Mouse (Mus musculus): Measurements from ENCODE around the gene Tnfsf14.

Gene Tnfsf14

DNA sequence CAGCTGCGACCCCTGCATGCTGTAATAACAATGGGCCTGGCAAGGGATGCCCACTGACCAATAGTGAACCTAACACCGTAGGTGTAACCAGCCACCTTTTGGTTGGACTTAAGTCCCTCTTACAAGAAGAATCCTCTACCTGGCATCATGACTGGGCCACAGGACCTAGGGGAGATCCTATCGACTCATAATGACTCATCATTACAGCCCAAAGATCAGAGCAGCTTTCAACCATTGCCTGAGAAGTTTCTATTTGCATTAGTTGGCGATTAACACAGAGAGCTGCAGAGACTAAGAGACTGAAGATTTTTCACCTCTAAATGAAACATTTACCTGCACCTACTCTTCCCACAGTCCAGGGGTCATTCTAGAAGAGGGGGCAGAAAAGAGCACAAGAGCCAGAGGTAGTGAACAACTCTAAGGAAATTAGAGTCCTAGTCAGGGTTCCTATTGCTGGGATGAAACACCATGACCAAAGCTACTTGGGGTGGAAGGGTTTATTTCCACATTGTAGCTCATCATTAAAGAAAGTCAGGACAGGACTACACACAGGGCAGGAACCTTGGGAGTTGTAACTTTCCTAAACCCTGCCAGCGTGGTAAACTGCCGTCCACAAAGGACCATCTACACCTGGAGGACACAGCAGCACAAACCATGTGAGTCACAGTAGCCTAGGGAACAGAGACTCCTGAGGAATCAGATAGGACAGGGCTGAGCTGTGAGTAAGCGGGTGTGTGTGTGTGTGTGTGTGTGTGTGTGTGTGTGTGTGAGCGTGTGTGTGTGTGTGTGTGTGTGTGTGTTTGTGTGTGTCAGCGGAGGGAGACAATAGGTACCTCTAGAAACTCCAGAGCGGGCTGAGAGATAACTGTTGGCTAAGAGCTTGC, 8.1 kb upstream of the Tnfsf14 start:
- CTCF ChIA-PET, result no interaction called here

DNA sequence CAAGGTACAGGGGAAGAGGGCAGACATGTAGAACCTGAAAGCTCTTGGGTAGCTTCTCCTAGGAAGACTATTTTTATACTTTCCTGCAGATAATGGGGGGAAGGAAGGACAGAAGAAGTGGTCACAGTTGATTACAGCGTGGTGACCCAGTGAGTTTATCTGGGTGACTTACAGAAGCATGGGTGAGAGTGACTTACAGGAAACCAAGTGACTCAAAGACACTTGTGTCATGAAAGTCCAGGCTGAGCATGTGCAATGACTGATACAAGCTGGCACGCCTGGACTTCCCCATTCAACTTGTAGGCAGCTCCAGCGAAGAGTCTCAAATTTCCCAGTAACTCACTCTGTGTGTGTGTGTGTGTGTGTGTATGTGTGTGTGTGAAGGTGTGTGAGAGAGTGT, 4.3 kb upstream of the Tnfsf14 start:
- CTCF ChIA-PET, result no interaction called here

DNA sequence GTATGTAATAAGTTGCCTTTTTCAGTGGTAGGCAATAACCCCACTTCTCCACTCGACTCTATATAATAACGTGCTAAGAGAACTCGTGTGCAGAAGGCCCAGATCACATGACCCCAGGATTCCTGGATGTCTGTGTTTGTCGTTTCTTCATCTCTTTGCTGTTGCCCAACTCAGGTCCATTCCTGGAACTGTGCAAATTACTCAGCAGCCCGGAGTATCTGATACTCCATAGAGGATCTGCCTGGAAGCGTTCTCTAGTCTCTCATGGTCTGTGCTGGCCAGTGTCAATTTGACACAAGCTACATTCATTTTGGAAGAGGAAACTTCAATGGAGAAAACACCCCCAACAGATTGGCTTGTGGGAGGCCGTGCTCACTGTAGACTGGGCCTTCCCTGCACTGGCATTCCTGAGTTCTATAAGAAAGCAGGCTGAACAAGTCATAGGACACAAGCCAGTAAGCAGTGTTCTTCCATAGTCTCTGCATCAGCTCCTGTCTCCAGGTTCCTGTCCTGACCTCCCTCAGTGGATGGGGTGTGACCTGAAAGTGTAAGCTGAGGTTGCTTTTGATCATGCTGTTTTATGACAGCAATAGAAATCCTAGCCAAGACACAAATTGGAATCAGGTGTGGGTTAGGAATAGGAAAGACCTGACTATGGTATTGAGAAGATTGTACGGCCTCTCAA, 1.5 kb upstream of the Tnfsf14 start:
- CTCF ChIA-PET, result interaction anchor here (0.6 kb wide), 1 partner anchor 58 kb away, joined by 3 read pairs; no protein-coding TSS in a partner anchor

DNA sequence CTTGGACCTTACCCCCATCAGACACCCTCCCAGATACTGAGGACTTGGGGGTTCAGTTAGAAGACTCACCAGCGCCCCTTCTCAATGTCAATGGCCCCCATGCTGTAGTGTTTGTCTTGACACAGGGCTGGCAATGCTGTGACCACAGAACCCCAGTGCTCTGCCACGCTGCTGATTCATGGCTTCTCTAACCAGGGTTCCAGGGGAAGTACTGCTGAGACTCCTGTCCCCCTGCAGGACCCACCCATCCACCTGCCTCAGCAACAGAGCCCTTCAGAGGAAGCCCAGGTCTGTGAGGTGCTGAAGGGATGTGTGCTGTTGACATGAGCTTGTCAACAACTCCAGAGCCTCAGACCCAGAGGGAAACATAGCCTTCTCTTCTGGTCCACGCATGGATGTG, 794 bp upstream of the Tnfsf14 start:
- CTCF ChIA-PET, result interaction anchor here (0.6 kb wide), 2 partner anchors 14 to 58 kb away, joined by 3 to 8 read pairs; no protein-coding TSS in a partner anchor

DNA sequence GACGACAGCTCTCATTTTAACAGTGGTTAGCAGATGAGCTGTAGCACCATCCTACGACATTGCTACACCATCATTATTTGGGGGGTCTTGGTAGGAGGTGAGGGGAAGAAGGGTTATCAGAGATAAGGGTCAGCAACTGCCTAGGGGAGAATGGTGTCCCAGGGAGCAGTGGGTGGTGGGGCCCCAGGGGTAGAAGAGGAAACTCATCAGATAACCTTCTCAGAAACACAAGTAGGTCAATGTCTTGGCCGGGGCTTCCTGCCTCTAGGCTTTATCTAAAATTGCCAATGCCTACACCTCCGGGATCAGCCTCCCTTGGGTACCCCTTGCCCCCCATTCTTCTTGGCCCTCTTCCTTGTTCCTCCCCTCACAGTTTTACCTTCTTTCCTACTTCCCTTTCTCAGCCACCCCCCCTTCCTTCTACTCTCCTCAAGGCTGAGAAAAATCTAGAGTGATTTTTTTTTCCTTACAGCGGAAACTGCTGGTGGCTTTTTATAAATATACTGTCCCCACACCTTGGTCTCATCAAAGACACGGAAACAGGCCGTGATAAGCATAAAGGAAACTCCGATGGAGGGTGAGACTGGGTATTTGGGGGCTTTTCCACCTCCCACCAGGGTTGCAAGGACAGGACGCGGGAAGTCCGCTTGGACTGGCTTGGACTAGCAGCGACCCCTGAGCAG, 5.3 kb downstream of the Tnfsf14 start:
- CTCF ChIA-PET, result no interaction called here

DNA sequence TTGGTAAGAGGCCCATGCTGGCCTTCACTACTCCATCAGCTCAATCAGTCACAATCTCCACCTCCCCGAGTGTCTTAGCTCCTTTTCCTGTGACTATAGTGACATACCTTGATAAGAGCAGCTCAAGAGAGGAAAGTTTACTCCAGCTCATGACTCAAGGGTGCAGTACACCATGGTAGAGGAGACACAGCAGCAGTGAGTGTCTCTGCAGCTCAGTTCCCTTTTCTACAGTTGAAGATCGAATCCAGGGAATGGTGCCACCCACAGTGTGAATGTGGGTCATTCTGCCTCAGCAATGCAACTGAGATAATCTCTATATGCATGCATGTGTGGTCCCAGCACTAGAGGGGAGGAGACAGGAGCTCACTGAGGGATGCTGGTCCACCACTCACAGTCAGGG, 8.3 kb downstream of the Tnfsf14 start:
- CTCF ChIA-PET, result interaction anchor here (0.7 kb wide), 1 partner anchor 375 kb away, joined by 4 read pairs; no protein-coding TSS in a partner anchor

DNA sequence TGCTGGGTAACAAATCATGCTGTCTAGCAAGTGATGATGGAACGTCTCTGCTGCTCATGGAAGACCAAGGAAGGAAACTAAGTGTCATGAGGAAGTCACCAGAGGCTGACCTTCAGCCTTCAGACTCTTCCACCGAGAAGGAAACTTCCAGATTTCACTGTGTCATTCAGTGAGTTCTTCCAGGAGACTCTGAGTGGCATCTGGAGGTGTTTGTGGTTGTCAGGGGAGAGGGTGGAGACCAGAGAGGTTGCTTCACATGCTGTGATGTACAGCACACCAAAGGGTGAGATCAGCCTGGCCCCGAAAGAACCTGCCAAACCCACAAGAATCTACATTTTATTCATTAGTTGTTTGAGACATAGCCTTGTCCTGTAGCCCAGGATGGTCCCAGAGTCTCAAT, 11.1 kb downstream of the Tnfsf14 start:
- CTCF ChIA-PET, result no interaction called here

DNA sequence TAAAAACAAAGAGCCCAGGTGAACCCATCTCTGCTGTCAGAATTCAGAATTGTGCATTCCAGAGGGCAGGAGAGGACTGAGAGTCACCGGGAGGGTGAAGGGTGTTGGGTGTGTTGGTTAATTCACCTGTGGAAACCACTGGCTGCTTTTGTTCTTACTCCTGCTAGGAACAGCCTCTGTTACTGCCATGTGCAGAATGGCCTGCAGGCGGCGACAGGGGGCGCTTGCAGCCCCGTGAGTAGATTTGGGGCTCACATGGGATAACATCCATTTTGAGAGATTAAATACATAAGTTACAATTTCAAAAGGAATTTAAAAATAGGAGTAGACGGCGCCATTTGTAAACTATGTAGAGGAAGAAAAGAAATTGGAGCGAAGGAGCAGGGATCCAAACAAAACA, 13.6 kb downstream of the Tnfsf14 start:
- CTCF ChIA-PET, result no interaction called here

DNA sequence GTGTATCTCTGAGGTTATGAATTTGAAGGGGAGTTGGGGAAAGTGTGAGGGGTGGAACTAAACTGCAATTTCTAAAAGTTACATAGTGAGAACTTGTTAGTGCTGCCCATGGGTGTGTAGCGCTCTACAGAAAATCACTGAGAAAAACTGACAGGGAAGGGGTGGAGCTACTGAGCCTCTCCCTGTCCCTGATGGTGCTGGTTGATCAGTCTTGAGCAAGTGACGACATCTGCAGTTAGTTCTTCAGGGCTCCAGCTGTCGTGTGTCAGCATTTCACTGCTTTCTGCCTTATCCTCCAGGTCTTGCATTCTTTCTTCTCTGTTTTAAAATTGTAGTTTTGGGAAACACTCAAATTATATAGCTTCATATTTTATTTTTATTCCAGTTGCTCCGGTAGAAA, 20.6 kb downstream of the Tnfsf14 start:
- CTCF ChIA-PET, result interaction anchor here (0.6 kb wide), 1 partner anchor 306 kb away, joined by 3 read pairs; no protein-coding TSS in a partner anchor

DNA sequence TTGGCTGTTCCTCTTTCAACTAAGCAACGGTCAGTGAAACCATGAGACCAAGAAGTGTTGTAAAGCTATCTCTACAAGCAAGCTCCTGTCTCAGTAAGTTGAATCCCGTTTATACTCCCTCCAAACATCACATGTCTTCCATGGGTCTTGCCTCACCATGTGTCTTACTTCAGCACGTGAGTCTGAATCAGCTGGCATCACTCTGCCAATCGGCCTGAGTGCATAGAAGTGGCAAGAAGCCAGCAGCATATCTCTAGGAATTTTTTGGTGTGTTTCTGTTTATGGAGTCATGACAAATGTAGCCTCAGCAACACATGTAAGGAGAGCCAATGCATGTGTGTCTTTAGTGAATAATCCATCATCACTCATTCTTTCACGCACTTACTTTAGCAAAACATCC, 21.6 kb downstream of the Tnfsf14 start:
- CTCF ChIA-PET, result no interaction called here

DNA sequence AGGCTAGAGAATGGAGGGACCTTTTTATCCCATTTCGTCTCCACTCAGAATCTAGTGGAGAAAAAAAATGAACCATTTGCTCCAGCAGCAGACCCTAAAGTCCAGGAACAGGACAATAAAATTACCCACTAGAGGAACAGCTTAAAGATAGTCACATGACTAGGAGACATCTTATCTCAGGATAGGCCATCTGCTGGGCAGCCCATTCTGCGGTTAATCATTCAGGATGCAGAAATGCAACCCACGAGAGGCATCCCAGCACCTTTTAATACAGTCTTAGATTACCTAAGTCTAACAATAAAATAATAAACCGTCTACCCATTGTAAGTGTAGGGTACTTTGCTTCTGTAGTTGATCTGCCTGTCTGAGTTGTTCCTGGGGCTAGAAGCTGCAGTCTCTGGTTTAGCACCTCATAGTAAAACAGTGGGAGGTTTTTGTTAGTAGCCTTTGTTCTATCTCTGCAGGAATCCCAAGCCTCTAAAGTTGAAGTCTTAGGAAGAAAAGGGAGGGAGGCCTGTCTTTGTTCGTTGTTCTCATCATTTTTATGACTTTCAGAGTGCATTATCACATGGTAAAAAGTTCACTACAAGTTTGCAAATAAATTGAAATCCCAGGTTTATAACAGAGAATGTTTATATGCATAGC, 23.2 kb downstream of the Tnfsf14 start:
- CTCF ChIA-PET, result interaction anchor here (0.6 to 1.2 kb wide), 2 partner anchors 19 to 20 kb away, joined by 3 to 4 read pairs; no protein-coding TSS in a partner anchor

DNA sequence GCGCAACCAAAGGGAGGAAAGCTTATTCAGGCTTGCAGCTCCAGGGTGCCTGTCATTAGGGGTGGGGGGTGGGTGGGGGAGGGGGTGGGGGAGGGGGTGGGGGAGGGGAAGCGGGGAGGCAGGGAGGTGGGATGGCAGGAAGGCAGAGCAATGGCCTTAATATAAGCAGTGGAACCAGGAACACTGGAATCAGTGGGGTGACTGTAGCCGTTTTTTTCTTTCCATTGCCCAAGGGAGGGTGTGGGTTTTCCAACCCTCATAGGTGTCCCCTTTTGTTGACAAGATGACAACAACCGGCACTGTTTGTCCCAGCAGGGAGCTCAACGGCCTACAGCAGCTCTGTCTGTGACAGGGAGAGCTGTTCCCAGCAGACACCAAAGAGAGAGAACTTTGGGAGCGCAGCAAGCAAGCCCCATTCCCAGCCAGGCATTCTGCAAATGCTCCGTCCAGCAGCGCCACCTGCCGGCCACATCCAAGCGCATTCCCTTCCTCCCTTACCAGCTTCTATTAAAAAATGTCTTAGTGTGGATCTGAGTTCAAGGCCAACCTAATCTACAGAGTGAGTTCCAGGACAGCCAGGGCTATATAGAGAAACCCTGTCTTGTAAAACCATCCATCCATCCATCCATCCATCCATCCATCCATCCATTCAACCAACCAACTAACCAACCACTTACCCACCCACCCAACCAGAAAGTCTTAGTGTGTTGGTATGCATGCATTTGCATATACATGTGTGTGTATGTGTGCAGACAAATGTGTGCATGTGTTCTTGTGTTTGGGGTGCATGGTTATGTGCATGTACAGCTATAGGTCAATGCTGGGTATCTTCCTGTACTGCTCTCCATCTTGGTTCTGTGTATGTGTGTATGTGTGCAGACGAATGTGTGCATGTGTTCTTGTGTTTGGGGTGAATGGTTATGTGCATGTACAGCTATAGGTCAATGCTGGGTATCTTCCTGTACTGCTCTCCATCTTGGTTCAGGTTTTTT, 26.9 kb downstream of the Tnfsf14 start:
- CTCF ChIA-PET, result interaction anchor here (0.6 to 1.2 kb wide), 5 partner anchors 63 to 501 kb away, joined by 3 to 10 read pairs (median 4); no protein-coding TSS in a partner anchor

DNA sequence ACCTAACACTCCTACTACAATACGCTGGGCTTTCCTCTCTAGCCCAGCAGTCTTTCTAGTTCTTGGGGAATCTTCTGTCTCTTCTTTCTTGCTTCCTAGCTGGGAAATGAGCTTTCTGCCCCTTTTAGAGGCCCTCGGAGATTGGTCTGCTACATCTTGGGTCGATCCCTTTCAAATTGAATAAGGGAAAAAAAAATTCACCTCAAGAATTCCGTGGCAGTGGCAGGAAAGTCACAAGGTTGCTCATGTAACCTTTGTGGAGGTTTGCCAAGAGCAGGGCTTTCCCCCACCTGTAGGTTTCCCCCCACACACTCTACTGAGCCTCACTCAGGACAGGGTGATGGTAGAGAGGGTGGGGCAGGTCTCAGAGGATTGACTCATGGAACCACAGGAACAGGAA, 40.2 kb downstream of the Tnfsf14 start:
- CTCF ChIA-PET, result no interaction called here

DNA sequence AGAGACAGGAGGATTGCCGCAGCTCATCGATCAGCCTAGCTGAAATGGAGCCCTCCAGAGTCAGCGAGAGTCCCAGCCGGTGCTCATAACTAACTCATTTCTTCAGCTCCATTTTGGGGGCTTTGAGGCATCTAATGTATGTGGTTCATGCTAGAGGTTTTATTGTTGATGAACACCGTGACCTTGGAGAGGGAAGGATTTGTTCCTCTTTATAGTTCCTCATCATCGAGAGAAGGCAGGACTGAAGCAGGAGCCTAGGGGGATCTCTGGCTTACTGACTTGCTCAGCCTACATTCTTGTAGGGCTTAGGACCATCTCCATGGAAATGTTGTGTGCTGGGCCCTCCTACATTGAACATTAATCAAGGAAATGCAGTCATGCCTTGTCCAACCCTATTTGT, 41.0 kb downstream of the Tnfsf14 start:
- CTCF ChIA-PET, result no interaction called here

DNA sequence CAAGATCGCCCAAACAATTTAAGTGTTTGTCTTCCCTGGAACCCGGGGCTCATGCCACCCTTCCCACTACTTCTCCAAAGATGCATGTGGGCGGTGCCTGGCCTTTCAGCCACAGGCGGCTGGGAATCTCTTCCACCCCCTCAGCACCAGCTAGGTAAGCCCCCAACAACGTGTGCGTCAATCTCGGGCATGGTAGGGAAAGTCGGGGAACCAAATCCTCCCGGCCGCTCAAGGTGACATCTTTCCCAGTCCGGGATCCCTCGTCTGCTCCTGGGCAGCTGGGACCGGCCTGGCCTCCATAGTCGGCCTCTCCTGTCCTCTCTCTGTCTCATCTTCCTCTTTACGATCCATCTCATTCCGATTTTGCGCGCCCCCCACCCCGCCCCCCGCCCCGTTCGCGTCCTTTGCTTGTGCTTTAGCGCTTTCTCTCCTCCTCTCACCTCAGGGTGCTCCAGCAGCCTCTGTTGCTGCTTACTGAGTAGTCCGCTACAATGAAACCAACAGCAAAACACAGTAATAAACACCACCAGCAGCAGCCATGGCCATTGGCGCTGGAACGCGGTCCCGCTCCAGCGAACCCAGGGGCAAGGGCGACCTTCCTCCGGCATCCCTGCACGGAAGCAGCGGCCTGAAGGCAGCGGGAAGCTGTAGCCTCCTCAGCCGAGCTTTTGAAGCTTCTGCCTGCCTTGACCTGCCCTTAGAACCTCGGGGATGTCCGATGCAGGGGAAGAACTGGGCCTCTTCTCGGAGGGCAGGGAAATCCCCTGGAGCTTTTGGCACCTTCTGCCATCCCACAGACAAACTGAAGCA, 44.8 kb downstream of the Tnfsf14 start, which contains the start of gene Cd70:
Gene Cd70, minus strand, starts transcription at position 784 of the 810 bp plus-strand sequence.
- CTCF ChIA-PET, result interaction anchor here (0.5 kb wide), 1 partner anchor 12 kb away, joined by 3 read pairs; no protein-coding TSS in a partner anchor

DNA sequence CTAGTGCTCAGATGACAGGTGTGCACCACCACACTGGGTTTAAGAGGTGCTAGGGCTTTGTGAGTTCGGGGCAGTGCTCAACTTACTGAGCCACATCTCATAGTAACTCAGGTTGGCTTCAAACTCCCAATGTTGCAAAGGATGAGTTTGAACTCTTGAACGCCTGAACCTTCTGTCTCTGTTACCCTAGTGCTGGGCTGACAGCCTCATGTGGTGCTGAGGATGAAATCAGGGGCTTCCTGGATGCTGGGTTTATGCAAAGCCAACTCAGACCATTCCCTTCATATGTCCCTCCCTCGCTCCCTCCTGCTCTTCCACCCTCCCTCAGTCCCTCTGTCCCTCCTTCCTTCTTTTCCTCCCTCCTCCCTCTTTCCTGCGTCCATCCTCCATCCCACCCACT, 45.6 kb downstream of the Tnfsf14 start:
- CTCF ChIA-PET, result no interaction called here

DNA sequence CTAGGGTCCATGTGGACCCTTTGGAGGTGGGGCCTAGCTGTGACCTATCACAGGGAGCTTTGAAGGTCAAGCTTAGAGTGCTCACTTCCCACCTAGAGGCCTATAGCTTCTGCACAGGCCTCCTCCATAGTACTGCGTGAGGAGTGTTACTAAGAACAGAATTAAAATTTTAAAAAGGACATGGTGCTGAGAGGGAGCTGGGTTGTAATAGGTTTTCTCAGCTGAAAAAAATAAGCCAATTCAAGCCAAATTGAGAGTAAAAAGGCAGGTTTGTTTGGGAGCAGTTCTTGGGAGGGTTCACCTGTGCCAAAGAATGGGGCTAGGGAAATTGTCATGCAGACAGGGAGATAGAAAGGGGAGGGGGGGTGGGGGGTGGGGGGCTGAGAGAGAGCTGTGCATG, 48.9 kb downstream of the Tnfsf14 start:
- CTCF ChIA-PET, result no interaction called here

DNA sequence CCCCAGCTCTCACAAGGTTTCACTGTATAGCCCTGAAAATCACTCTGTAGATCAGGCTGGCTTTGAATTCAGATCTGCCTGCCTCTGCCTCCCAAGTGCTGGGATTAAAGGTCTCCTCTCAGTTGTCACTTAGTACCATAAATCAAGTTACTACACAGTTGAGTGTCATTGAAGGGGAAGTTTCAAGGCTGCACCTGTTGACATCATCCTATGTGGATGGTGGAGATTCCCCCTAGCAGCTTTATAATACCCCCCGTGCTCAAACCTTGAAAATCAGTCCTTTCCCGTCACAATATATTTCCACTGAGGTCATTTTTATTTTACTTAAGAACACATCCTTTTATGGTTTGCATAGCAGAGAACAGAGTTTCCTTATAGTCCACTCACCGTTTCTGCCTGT, 50.3 kb downstream of the Tnfsf14 start:
- CTCF ChIA-PET, result interaction anchor here (0.6 kb wide), 1 partner anchor 843 kb away, joined by 7 read pairs; no protein-coding TSS in a partner anchor

DNA sequence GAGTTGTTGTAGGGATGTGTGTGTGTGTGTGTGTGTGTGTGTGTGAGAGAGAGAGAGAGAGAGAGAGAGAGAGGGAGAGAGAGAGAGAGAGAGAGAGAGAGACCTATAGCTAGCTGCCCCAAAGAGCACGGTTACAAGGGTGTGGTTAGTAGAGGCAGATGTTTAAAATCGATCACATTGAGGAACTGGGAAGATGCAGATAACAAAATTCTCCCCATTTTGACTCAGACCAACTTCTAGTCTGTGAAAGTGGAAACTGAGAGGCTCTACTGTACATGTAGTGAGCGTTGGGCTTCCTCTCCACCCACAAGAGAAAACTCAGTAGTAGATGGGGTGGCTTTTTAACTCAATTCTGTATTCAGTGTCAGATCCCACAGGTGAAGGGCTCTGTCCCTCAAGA, 54.3 kb downstream of the Tnfsf14 start:
- CTCF ChIA-PET, result interaction anchor here (0.6 kb wide), 1 partner anchor 79 kb away, joined by 3 read pairs; no protein-coding TSS in a partner anchor

All from spleen, embryonic (tissue).